ENCODE assay signal across 9 mouse cellular contexts in the genomic region with DNA sequence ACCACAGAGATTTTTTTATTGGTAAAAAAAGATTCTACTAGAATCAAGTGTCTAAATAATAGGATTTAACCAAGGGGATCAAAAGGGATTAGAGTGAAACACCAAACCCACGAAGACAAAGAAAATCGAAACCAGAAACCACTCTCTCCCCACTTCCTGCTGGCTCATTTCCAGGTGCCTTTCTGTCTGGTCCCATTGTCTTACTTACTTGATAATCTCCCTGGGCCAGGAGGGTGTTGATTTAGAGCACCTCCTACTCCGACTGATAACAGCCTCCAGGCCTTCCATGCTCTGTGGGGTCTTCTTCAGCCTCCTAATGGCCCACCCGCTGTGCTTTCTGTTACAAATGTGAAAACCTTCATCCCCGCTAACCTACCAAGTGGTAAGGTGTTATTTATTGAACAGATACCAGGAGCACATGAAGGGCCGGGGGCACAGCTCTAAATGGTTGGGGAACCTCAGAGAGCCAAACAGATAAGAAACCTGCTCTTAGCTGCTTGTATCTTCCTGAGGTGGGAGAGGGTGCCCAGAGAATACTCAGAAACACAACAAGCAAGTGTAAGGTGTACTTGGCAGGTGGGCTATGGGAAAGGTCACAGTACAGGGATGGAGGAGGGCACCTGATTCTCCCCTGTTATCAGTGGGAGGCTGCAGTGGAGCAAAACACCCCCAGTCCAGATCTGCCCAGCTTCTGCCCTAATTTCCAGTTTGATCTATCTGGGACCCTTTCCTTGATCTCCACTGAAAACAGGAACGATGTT.
DNase-seq lines count a peak whose midpoint lies in the region; ATAC-seq and TF ChIP-seq lines count a peak whose summit lies in the region.
"Had no signal": no experiment of that assay in that cellular context is flagged by ENCODE, and none has a peak within 500 bp of the region (broad histone marks: within the 10 kb centered on the region; RNA-seq: fewer than 3 reads in every experiment).

No protein-coding gene starts in this region.

- no peak overlapping the region for H3K9ac ChIP-seq in heart, embryonic 16.5 days (ENCODE audit: low read length)
- H3K9ac ChIP-seq in forebrain, postnatal 0 days, result no peak overlapping the region

- no peak overlapping the region for H3K4me3 ChIP-seq in heart, embryonic 16.5 days (ENCODE audit: low read length)
- no peak overlapping the region for H3K4me3 ChIP-seq in forebrain, postnatal 0 days (ENCODE audit: low read depth, low read length)
- H3K4me3 ChIP-seq: megakaryocyte, embryonic 14.5 days had no signal

- H3K4me2 ChIP-seq in heart, embryonic 16.5 days (ENCODE audit: low read depth, low read length), result no peak overlapping the region
- H3K4me2 ChIP-seq in forebrain, postnatal 0 days (ENCODE audit: low read depth), result no peak overlapping the region

- 29% methylated on average over 7 of the region's 7 CpGs for WGBS in heart, embryonic 16.5 days
- WGBS in forebrain, postnatal 0 days, result 35% methylated on average over 7 of the region's 7 CpGs

- intact Hi-C loops in heart, postnatal 25 days (cut with DNase I), result no loop called here

- H3K36me3 ChIP-seq in heart, embryonic 16.5 days (ENCODE audit: control insufficient read depth, insufficient read depth), result no peaks in the 10 kb centered on the region
- H3K36me3 ChIP-seq in forebrain, postnatal 0 days (ENCODE audit: insufficient read depth), result no peaks in the 10 kb centered on the region

- peak; percentile 50; the same call in 1 of the 2 replicates for ATAC-seq in heart, embryonic 16.5 days (replicated peaks; ENCODE audit: extremely low read depth, insufficient read depth, low FRiP score)
- peak; percentile 58 for ATAC-seq in megakaryocyte, adult 5-6 weeks (ENCODE audit: poor library complexity, severe bottlenecking)
- ATAC-seq in forebrain, postnatal 0 days, result no peak

- no peaks in the 10 kb centered on the region for H3K9me3 ChIP-seq in heart, embryonic 16.5 days (replicated peaks; ENCODE audit: control insufficient read depth, low read length)
- no peaks in the 10 kb centered on the region for H3K9me3 ChIP-seq in forebrain, postnatal 0 days (ENCODE audit: low read length)
- H3K9me3 ChIP-seq: megakaryocyte, embryonic 14.5 days had no signal

- no peak for TF ChIP-seq CTCF in forebrain, postnatal 0 days (IDR thresholded peaks at IDR 0.05; ENCODE audit: low read depth)

- peak; percentile 97 for DNase-seq in heart, adult 11 months
- no peak for DNase-seq in heart, postnatal 25 days (ENCODE audit: low spot score)
- DNase-seq in MN1 (ENCODE audit: low spot score), result peak; percentile 63
- no peak for DNase-seq in forebrain, postnatal 0 days
- no peak for DNase-seq in left cerebral cortex, adult 9 months (ENCODE audit: low spot score in 2 of 2)
- DNase-seq in right cerebral cortex, postnatal 10 days (ENCODE audit: low spot score in 2 of 2), result no peak

- peaks cover 4% of the 10 kb centered on the region; the same call in 1 of the 2 replicates for H3K4me1 ChIP-seq in heart, embryonic 16.5 days (ENCODE audit: control insufficient read depth, insufficient read depth, low read length)
- no peaks in the 10 kb centered on the region for H3K4me1 ChIP-seq in forebrain, postnatal 0 days (ENCODE audit: insufficient read depth)

- no peaks in the 10 kb centered on the region for H3K27me3 ChIP-seq in heart, embryonic 16.5 days (ENCODE audit: control insufficient read depth, insufficient read depth, low read length)
- no peaks in the 10 kb centered on the region for H3K27me3 ChIP-seq in forebrain, postnatal 0 days (ENCODE audit: insufficient read depth, low read length)

- no peak overlapping the region for H3K27ac ChIP-seq in heart, embryonic 16.5 days (ENCODE audit: low read length)
- H3K27ac ChIP-seq in forebrain, postnatal 0 days (ENCODE audit: low read depth, low read length), result no peak overlapping the region

Comparison
In these comparisons a context has a peak if more than half of its experiments do, and no peak if none do; other contexts are left out.
1. DNase-seq: peak in heart, adult 11 months (single experiment) and MN1 (single experiment); none in heart, postnatal 25 days (single experiment), forebrain, postnatal 0 days (single experiment), left cerebral cortex, adult 9 months (0 of 2) and right cerebral cortex, postnatal 10 days (0 of 2).